9 mouse cellular contexts compared by ENCODE assay signal in genomic region chrX:102031851-102032250, GRCm38 (mm10). TPM values are rescaled to one million over a fixed set of nuclear protein-coding genes. Genes with fewer than 3 reads are reported as not detected.
DNase-seq lines count a peak whose midpoint lies in the region; ATAC-seq and TF ChIP-seq lines count a peak whose summit lies in the region.
"Had no signal": no experiment of that assay in that cellular context is flagged by ENCODE, and none has a peak within 500 bp of the region (broad histone marks: within the 10 kb centered on the region; RNA-seq: fewer than 3 reads in every experiment).

No protein-coding gene starts in this region.

- no peaks in the 10 kb centered on the region for H3K27me3 ChIP-seq in forebrain, embryonic 14.5 days (replicated peaks; ENCODE audit: control insufficient read depth, insufficient read depth, low read length)
- peaks cover 96% of the 10 kb centered on the region for H3K27me3 ChIP-seq in forebrain, embryonic 10.5 days (ENCODE audit: poor library complexity, severe bottlenecking)
- no peaks in the 10 kb centered on the region for H3K27me3 ChIP-seq in midbrain, postnatal 0 days (ENCODE audit: insufficient read depth, low read length)
- H3K27me3 ChIP-seq in forebrain, embryonic 15.5 days: no peaks in the 10 kb centered on the region

- 0 out of 2 replicates have a peak, but pooled peaks have one; percentile 15 for ATAC-seq in forebrain, embryonic 14.5 days
- ATAC-seq in midbrain, postnatal 0 days (ENCODE audit: low FRiP score): peak; percentile 62
- no peak for ATAC-seq in forebrain, embryonic 15.5 days (replicated peaks)

- H3K9me3 ChIP-seq in forebrain, embryonic 14.5 days (replicated peaks; ENCODE audit: control insufficient read depth, low read length): no peaks in the 10 kb centered on the region
- no peaks in the 10 kb centered on the region for H3K9me3 ChIP-seq in forebrain, embryonic 10.5 days
- no peaks in the 10 kb centered on the region for H3K9me3 ChIP-seq in midbrain, postnatal 0 days (ENCODE audit: low read length)
- H3K9me3 ChIP-seq in forebrain, embryonic 15.5 days: no peaks in the 10 kb centered on the region

- H3K4me1 ChIP-seq in forebrain, embryonic 14.5 days (ENCODE audit: control insufficient read depth, insufficient read depth, low read length): no peaks in the 10 kb centered on the region
- peaks cover 28% of the 10 kb centered on the region for H3K4me1 ChIP-seq in forebrain, embryonic 10.5 days
- no peaks in the 10 kb centered on the region for H3K4me1 ChIP-seq in midbrain, postnatal 0 days (ENCODE audit: insufficient read depth, low read length)
- H3K4me1 ChIP-seq in forebrain, embryonic 15.5 days: no peaks in the 10 kb centered on the region

- H3K36me3 ChIP-seq in forebrain, embryonic 14.5 days (ENCODE audit: control insufficient read depth, insufficient read depth, low read length): no peaks in the 10 kb centered on the region
- H3K36me3 ChIP-seq in forebrain, embryonic 10.5 days (replicated peaks): no peaks in the 10 kb centered on the region
- H3K36me3 ChIP-seq in midbrain, postnatal 0 days (ENCODE audit: insufficient read depth, low read length): no peaks in the 10 kb centered on the region
- H3K36me3 ChIP-seq in forebrain, embryonic 15.5 days: no peaks in the 10 kb centered on the region

- H3K27ac ChIP-seq in forebrain, embryonic 14.5 days (ENCODE audit: low read depth, low read length): no peak overlapping the region
- no peak overlapping the region for H3K27ac ChIP-seq in forebrain, embryonic 10.5 days
- H3K27ac ChIP-seq in midbrain, postnatal 0 days (ENCODE audit: low read depth, low read length): 0 out of 2 replicates have a peak overlapping the region, but pooled peaks have one; percentile 12
- H3K27ac ChIP-seq in forebrain, embryonic 15.5 days (replicated peaks): no peak overlapping the region

- WGBS in forebrain, embryonic 14.5 days: 68% methylated on average over 6 of the region's 6 CpGs
- WGBS in forebrain, embryonic 10.5 days: 71% methylated on average over 6 of the region's 6 CpGs
- WGBS in midbrain, postnatal 0 days: 36% methylated on average over 6 of the region's 6 CpGs
- WGBS in forebrain, embryonic 15.5 days: 54% methylated on average over 6 of the region's 6 CpGs

- peak; percentile 3 for DNase-seq in forebrain, embryonic 14.5 days (ENCODE audit: low spot score)
- no peak for DNase-seq in forebrain, embryonic 10.5 days (ENCODE audit: extremely low spot score, low spot score)
- DNase-seq in right cerebral cortex, postnatal 14 days: peak; percentile 13
- no peak for DNase-seq in right cerebral cortex, adult 2 months (ENCODE audit: low spot score in 2 of 2)
- peak; percentile 51 for DNase-seq in kidney, postnatal 14 days
- DNase-seq in midbrain, postnatal 0 days (ENCODE audit: low spot score): peak; percentile 31
- no peak for DNase-seq in cerebellum, postnatal 14 days

- no peak overlapping the region for H3K9ac ChIP-seq in forebrain, embryonic 14.5 days (ENCODE audit: low read length)
- H3K9ac ChIP-seq in midbrain, postnatal 0 days (replicated peaks; ENCODE audit: low read length, poor library complexity, severe bottlenecking): no peak overlapping the region
- H3K9ac ChIP-seq in forebrain, embryonic 15.5 days (replicated peaks): no peak overlapping the region

- no peak overlapping the region for H3K4me3 ChIP-seq in forebrain, embryonic 14.5 days (ENCODE audit: low read depth, low read length)
- H3K4me3 ChIP-seq in forebrain, embryonic 10.5 days: no peak overlapping the region
- no peak overlapping the region for H3K4me3 ChIP-seq in midbrain, postnatal 0 days (ENCODE audit: low read depth, low read length)
- no peak overlapping the region for H3K4me3 ChIP-seq in forebrain, embryonic 15.5 days
- H3K4me3 ChIP-seq: erythroblast, embryonic 14.5 days had no signal

- no peak for TF ChIP-seq CTCF in midbrain, postnatal 0 days (IDR thresholded peaks at IDR 0.05)

- no peak overlapping the region for H3K4me2 ChIP-seq in forebrain, embryonic 14.5 days (ENCODE audit: low read length)
- H3K4me2 ChIP-seq in midbrain, postnatal 0 days (ENCODE audit: low read depth, low read length, poor library complexity, severe bottlenecking): no peak overlapping the region
- no peak overlapping the region for H3K4me2 ChIP-seq in forebrain, embryonic 15.5 days (replicated peaks)

RNA-seq across cellular contexts. Expression of gene Rtl5, which starts 39.3 kb away (rescaled TPM):
- 9.6 and 11.0 TPM in 2 replicates for polyA plus RNA-seq in forebrain, embryonic 14.5 days (2014; fragmentation: Nextera tagmentation; extraction: Ambion mirVana)
- 3.5 and 4.4 TPM in 2 replicates for polyA plus RNA-seq in forebrain, embryonic 10.5 days (2016; fragmentation: Nextera tagmentation; extraction: Ambion mirVana)
- 45.8 and 50.0 TPM in 2 replicates for total RNA-seq in midbrain, postnatal 0 days (2014; rRNA removed)
- 6.2 and 7.5 TPM in 2 replicates for polyA plus RNA-seq in midbrain, postnatal 0 days (2015; fragmentation: Nextera tagmentation; extraction: Ambion mirVana)
- polyA plus RNA-seq in forebrain, embryonic 15.5 days (2015; fragmentation: Nextera tagmentation; extraction: Ambion mirVana): 6.3 and 7.5 TPM in 2 replicates

Comparison
In these comparisons a context has a peak if more than half of its experiments do, and no peak if none do; other contexts are left out.
1. DNase-seq: peak in forebrain, embryonic 14.5 days (single experiment), right cerebral cortex, postnatal 14 days (single experiment), kidney, postnatal 14 days (single experiment) and midbrain, postnatal 0 days (single experiment); none in forebrain, embryonic 10.5 days (single experiment), right cerebral cortex, adult 2 months (0 of 2) and cerebellum, postnatal 14 days (0 of 2).